Mouse (Mus musculus) forebrain, embryonic 12.5 days (tissue): ENCODE results near the gene Tgfbr3. TPM values are rescaled to one million over a fixed set of nuclear protein-coding genes. Genes with fewer than 3 reads are reported as not detected.
A peak's percentile ranks its signal among the peaks of the same experiment; 100 is the strongest.

Experiments used
- ATAC-seq: fragments of 200-750 bp; cut with Nextera tagmentation; 2 replicates; pipeline ENCODE4 v1.8.0; 2017; ENCODE audit warnings: moderate TSS enrichment; ENCODE audit not compliant: low FRiP score
- H3K27ac ChIP-seq: fragments of 300-500 bp; sonication (generic); 2 replicates; pipeline ENCODE4 v1.5.1; 2016; ENCODE audit warnings: mild to moderate bottlenecking
- H3K27me3 ChIP-seq: fragments of 300-500 bp; sonication (generic); 2 replicates; pipeline ENCODE4 v1.6.1; 2016; ENCODE audit warnings: mild to moderate bottlenecking
- H3K36me3 ChIP-seq: fragments of 300-500 bp; sonication (generic); replicated peaks from 2 replicates; pipeline ENCODE4 v1.6.1; 2016; ENCODE audit warnings: mild to moderate bottlenecking
- H3K4me1 ChIP-seq: fragments of 300-500 bp; sonication (generic); 2 replicates; pipeline ENCODE4 v1.6.1; 2016
- H3K4me2 ChIP-seq: fragments of 300-500 bp; sonication (generic); 2 replicates; pipeline ENCODE4 v1.6.1; 2016; ENCODE audit warnings: mild to moderate bottlenecking, moderate library complexity
- H3K4me3 ChIP-seq: fragments of 300-500 bp; sonication (generic); replicated peaks from 2 replicates; pipeline ENCODE4 v1.5.1; 2016; ENCODE audit warnings: mild to moderate bottlenecking
- H3K9ac ChIP-seq: fragments of 300-500 bp; sonication (generic); 2 replicates; pipeline ENCODE4 v1.6.1; 2016; ENCODE audit warnings: mild to moderate bottlenecking
- H3K9me3 ChIP-seq: fragments of 300-500 bp; sonication (generic); 2 replicates; pipeline ENCODE4 v1.6.1; 2016
- WGBS: fragments of 180-500 bp; shearing (Covaris S2); methylation state at CpG from one replicate; pipeline ENCODE4 v1.1.7; 2016; 5-methylcytosine and 5-hydroxymethylcytosine counted together
- polyA plus RNA-seq: library from polyadenylated mRNA; unstranded; fragments of >200 nt; fragmentation: Nextera tagmentation; extraction: Ambion mirVana; gene quantifications from 2 replicates; pipeline ENCODE4 v1.2.1, GENCODE M21; 2016

Gene Tgfbr3
- polyA plus RNA-seq, 1 experiment from 2014 or later, result 5.7 TPM

- Histone ChIP-seq H3K4me3 (no peak overlapping the region), H3K36me3 (no peaks in the 10 kb centered on the region), H3K9me3 (no peaks in the 10 kb centered on the region), H3K4me1 (peaks cover 54% of the 10 kb centered on the region), H3K9ac (no peak overlapping the region), H3K27ac (no peak overlapping the region), H3K4me2 (no peak overlapping the region), H3K27me3 (peaks cover 62% of the 10 kb centered on the region)
- ATAC-seq, result no peak; the same call in 1 of the 2 replicates
- 41% methylated on average over 9 of the region's 9 CpGs for WGBS
Measured at GRCm38 (mm10) chr5:107144263-107144843, 145.1 kb downstream of the Tgfbr3 start.

- Histone ChIP-seq H3K27ac (no peak overlapping the region), H3K9ac (no peak overlapping the region), H3K4me1 (peaks cover 46% of the 10 kb centered on the region), H3K4me2 (no peak overlapping the region), H3K27me3 (peaks cover 62% of the 10 kb centered on the region), H3K36me3 (no peaks in the 10 kb centered on the region), H3K4me3 (no peak overlapping the region), H3K9me3 (no peaks in the 10 kb centered on the region)
- no peak for ATAC-seq
- WGBS, result 85% methylated on average over 5 of the region's 5 CpGs
Measured at GRCm38 (mm10) chr5:107143406-107143805, 146.0 kb downstream of the Tgfbr3 start.

GRCm38 (mm10) chr5:107142791-107143190 lies 146.6 kb downstream of the Tgfbr3 start:
- H3K9ac ChIP-seq, result no peak overlapping the region
- H3K4me2 ChIP-seq, result no peak overlapping the region
- ATAC-seq, result no peak
- no peaks in the 10 kb centered on the region for H3K9me3 ChIP-seq
- WGBS, result 93% methylated on average over 5 of the region's 5 CpGs
- peaks cover 62% of the 10 kb centered on the region for H3K27me3 ChIP-seq
- H3K36me3 ChIP-seq, result no peaks in the 10 kb centered on the region
- H3K4me1 ChIP-seq, result peaks cover 40% of the 10 kb centered on the region
- no peak overlapping the region for H3K27ac ChIP-seq
- no peak overlapping the region for H3K4me3 ChIP-seq

GRCm38 (mm10) chr5:107141375-107141774 lies 148.1 kb downstream of the Tgfbr3 start:
- Histone ChIP-seq H3K9ac (no peak overlapping the region), H3K27ac (no peak overlapping the region), H3K4me2 (no peak overlapping the region), H3K9me3 (no peaks in the 10 kb centered on the region), H3K4me3 (no peak overlapping the region), H3K4me1 (peaks cover 31% of the 10 kb centered on the region), H3K36me3 (no peaks in the 10 kb centered on the region), H3K27me3 (peaks cover 51% of the 10 kb centered on the region)
- WGBS, result 88% methylated on average over 5 of the region's 5 CpGs
- ATAC-seq, result no peak

GRCm38 (mm10) chr5:107139800-107140651 lies 149.4 kb downstream of the Tgfbr3 start:
- peaks cover 37% of the 10 kb centered on the region for H3K27me3 ChIP-seq
- 58% methylated on average over 11 of the region's 11 CpGs for WGBS
- H3K9ac ChIP-seq, result no peak overlapping the region
- no peaks in the 10 kb centered on the region for H3K9me3 ChIP-seq
- no peak overlapping the region for H3K27ac ChIP-seq
- ATAC-seq, result 0 out of 2 replicates have a peak, but pooled peaks have one; percentile 14
- H3K36me3 ChIP-seq, result no peaks in the 10 kb centered on the region
- H3K4me1 ChIP-seq, result peaks cover 22% of the 10 kb centered on the region
- no peak overlapping the region for H3K4me3 ChIP-seq
- H3K4me2 ChIP-seq, result no peak overlapping the region

- ATAC-seq, result no peak
- H3K36me3 ChIP-seq, result no peaks in the 10 kb centered on the region
- 91% methylated on average over 2 of the region's 2 CpGs for WGBS
- H3K4me2 ChIP-seq, result no peak overlapping the region
- no peak overlapping the region for H3K4me3 ChIP-seq
- H3K27me3 ChIP-seq, result peaks cover 7% of the 10 kb centered on the region; the same call in 1 of the 2 replicates
- H3K9me3 ChIP-seq, result no peaks in the 10 kb centered on the region
- H3K4me1 ChIP-seq, result peaks cover 7% of the 10 kb centered on the region; the same call in 1 of the 2 replicates
- H3K27ac ChIP-seq, result no peak overlapping the region
- H3K9ac ChIP-seq, result no peak overlapping the region
Measured at GRCm38 (mm10) chr5:107133336-107133735, 156.1 kb downstream of the Tgfbr3 start.

GRCm38 (mm10) chr5:107132231-107132630 lies 157.2 kb downstream of the Tgfbr3 start:
- no peaks in the 10 kb centered on the region for H3K9me3 ChIP-seq
- no peak overlapping the region for H3K4me2 ChIP-seq
- 80% methylated on average over 8 of the region's 8 CpGs for WGBS
- H3K36me3 ChIP-seq, result no peaks in the 10 kb centered on the region
- peaks cover 7% of the 10 kb centered on the region; the same call in 1 of the 2 replicates for H3K4me1 ChIP-seq
- no peak overlapping the region for H3K9ac ChIP-seq
- H3K4me3 ChIP-seq, result no peak overlapping the region
- H3K27ac ChIP-seq, result no peak overlapping the region
- ATAC-seq, result no peak
- peaks cover 7% of the 10 kb centered on the region; the same call in 1 of the 2 replicates for H3K27me3 ChIP-seq

GRCm38 (mm10) chr5:107129304-107129703 lies 160.1 kb downstream of the Tgfbr3 start:
- Histone ChIP-seq H3K27me3 (peaks cover 7% of the 10 kb centered on the region; the same call in 1 of the 2 replicates), H3K4me2 (no peak overlapping the region), H3K36me3 (no peaks in the 10 kb centered on the region), H3K4me3 (no peak overlapping the region), H3K4me1 (peaks cover 13% of the 10 kb centered on the region; the same call in 1 of the 2 replicates), H3K9me3 (no peaks in the 10 kb centered on the region), H3K27ac (no peak overlapping the region), H3K9ac (no peak overlapping the region)
- WGBS, result 65% methylated on average over 5 of the region's 5 CpGs
- ATAC-seq, result no peak

GRCm38 (mm10) chr5:107126561-107126960 lies 162.9 kb downstream of the Tgfbr3 start:
- no peak for ATAC-seq

GRCm38 (mm10) chr5:107125131-107125530 lies 164.3 kb downstream of the Tgfbr3 start:
- H3K36me3 ChIP-seq, result no peaks in the 10 kb centered on the region
- peaks cover 13% of the 10 kb centered on the region; the same call in 1 of the 2 replicates for H3K4me1 ChIP-seq
- H3K27me3 ChIP-seq, result peaks cover 3% of the 10 kb centered on the region; the same call in 1 of the 2 replicates
- H3K9me3 ChIP-seq, result no peaks in the 10 kb centered on the region
- H3K4me3 ChIP-seq, result no peak overlapping the region
- H3K9ac ChIP-seq, result no peak overlapping the region
- H3K4me2 ChIP-seq, result no peak overlapping the region
- WGBS, result 44% methylated on average over 6 of the region's 6 CpGs
- ATAC-seq, result no peak
- H3K27ac ChIP-seq, result no peak overlapping the region

More at GRCm38 (mm10) chr5:107126561-107126960, 162.9 kb downstream of the Tgfbr3 start:
- H3K9ac ChIP-seq, result no peak overlapping the region
- peaks cover 13% of the 10 kb centered on the region; the same call in 1 of the 2 replicates for H3K4me1 ChIP-seq
- no peaks in the 10 kb centered on the region for H3K9me3 ChIP-seq
- no peak overlapping the region for H3K4me2 ChIP-seq
- H3K27ac ChIP-seq, result no peak overlapping the region
- WGBS, result 57% methylated on average over 7 of the region's 7 CpGs
- peaks cover 3% of the 10 kb centered on the region; the same call in 1 of the 2 replicates for H3K27me3 ChIP-seq
- no peak overlapping the region for H3K4me3 ChIP-seq
- no peaks in the 10 kb centered on the region for H3K36me3 ChIP-seq

- H3K27ac ChIP-seq, result no peak overlapping the region
- no peak for ATAC-seq
- peaks cover 3% of the 10 kb centered on the region; the same call in 1 of the 2 replicates for H3K27me3 ChIP-seq
- peaks cover 17% of the 10 kb centered on the region; the same call in 1 of the 2 replicates for H3K4me1 ChIP-seq
- H3K9me3 ChIP-seq, result no peaks in the 10 kb centered on the region
- H3K9ac ChIP-seq, result no peak overlapping the region
- no peaks in the 10 kb centered on the region for H3K36me3 ChIP-seq
- no peak overlapping the region for H3K4me2 ChIP-seq
- 79% methylated on average over 7 of the region's 7 CpGs for WGBS
- H3K4me3 ChIP-seq, result no peak overlapping the region
Measured at GRCm38 (mm10) chr5:107124531-107124930, 164.9 kb downstream of the Tgfbr3 start.

- no peak overlapping the region for H3K9ac ChIP-seq
- no peak for ATAC-seq
- no peak overlapping the region for H3K4me2 ChIP-seq
- no peaks in the 10 kb centered on the region for H3K9me3 ChIP-seq
- H3K4me1 ChIP-seq, result peaks cover 10% of the 10 kb centered on the region; the same call in 1 of the 2 replicates
- H3K27ac ChIP-seq, result no peak overlapping the region
- H3K36me3 ChIP-seq, result no peaks in the 10 kb centered on the region
- H3K27me3 ChIP-seq, result no peaks in the 10 kb centered on the region
- no peak overlapping the region for H3K4me3 ChIP-seq
- 88% methylated on average over 4 of the region's 4 CpGs for WGBS
Measured at GRCm38 (mm10) chr5:107122622-107123021, 166.8 kb downstream of the Tgfbr3 start.
